Mouse (Mus musculus) neural tube, embryonic 13.5 days (tissue): ENCODE results near the gene Plcg2. TPM values are rescaled to one million over a fixed set of nuclear protein-coding genes. Genes with fewer than 3 reads are reported as not detected.

Source experiments
- ATAC-seq: fragments of 200-750 bp; cut with Nextera tagmentation; 2 replicates; pipeline ENCODE4 v1.8.0; 2017; ENCODE audit warnings: low read depth, mild to moderate bottlenecking, moderate TSS enrichment, moderate library complexity
- H3K27ac ChIP-seq: fragments of 300-500 bp; sonication (generic); replicated peaks from 2 replicates; pipeline ENCODE4 v1.5.1; 2015; ENCODE audit warnings: moderate library complexity, mild to moderate bottlenecking, inconsistent platforms
- H3K27me3 ChIP-seq: fragments of 300-500 bp; sonication (generic); 2 replicates; pipeline ENCODE4 v1.6.1; 2015; ENCODE audit warnings: mild to moderate bottlenecking, inconsistent platforms
- H3K36me3 ChIP-seq: fragments of 300-500 bp; sonication (generic); 2 replicates; pipeline ENCODE4 v1.6.1; 2015; ENCODE audit warnings: mild to moderate bottlenecking, inconsistent platforms
- H3K4me1 ChIP-seq: fragments of 300-500 bp; sonication (generic); replicated peaks from 2 replicates; pipeline ENCODE4 v1.6.1; 2015; ENCODE audit warnings: inconsistent platforms
- H3K4me2 ChIP-seq: fragments of 300-500 bp; sonication (generic); 2 replicates; pipeline ENCODE4 v1.6.1; 2015; ENCODE audit warnings: inconsistent platforms, mild to moderate bottlenecking, moderate library complexity
- H3K4me3 ChIP-seq: fragments of 300-500 bp; sonication (generic); 2 replicates; pipeline ENCODE4 v1.5.1; 2015; ENCODE audit warnings: mild to moderate bottlenecking, inconsistent platforms
- H3K9ac ChIP-seq: fragments of 300-500 bp; sonication (generic); 2 replicates; pipeline ENCODE4 v1.6.1; 2015; ENCODE audit warnings: moderate library complexity, mild to moderate bottlenecking, inconsistent platforms
- H3K9me3 ChIP-seq: fragments of 300-500 bp; sonication (generic); 2 replicates; pipeline ENCODE4 v1.6.1; 2016; ENCODE audit warnings: inconsistent platforms
- WGBS: fragments of 180-500 bp; shearing (Covaris S2); methylation state at CpG from one replicate; pipeline ENCODE4 v1.1.7; 2015; 5-methylcytosine and 5-hydroxymethylcytosine counted together
- polyA plus RNA-seq: library from polyadenylated mRNA; unstranded; fragments of >200 nt; fragmentation: Nextera tagmentation; extraction: Ambion mirVana; gene quantifications from 2 replicates; pipeline ENCODE4 v1.2.1, GENCODE M21; 2015

The Plcg2 gene
- polyA plus RNA-seq, 1 experiment from 2014 or later = 1.1 TPM

DNA sequence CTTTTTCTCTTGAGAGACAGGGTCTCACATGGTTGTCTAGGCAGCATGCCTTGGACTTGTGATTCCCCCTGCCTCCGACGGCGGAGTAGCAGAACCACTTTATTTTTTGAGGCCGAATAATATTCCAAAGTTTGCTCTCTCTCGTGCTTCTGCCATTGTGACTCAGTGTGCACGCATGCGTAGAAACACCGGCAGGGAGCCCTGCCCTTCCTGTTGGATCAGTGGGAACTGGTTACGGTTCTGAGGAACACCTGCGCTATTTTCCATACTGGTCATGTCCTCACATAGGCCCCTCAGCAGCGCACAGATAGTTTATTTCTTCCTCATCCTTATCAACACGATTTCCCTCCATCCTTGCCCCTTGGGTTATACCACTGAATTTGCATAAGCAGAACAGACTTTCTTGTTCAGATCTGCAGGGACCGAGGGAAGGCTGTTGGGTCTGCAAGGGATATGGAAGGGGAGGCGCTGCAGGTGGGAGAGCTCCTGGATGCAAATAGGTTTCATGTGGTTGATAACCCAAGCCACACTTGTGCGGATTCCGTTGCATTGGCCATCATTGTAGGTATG lies 64.4 kb downstream of the Plcg2 start:
- H3K4me1 ChIP-seq = 0 out of 2 replicates have a peak, but pooled peaks cover 7% of the 10 kb centered on the region

GRCm38 (mm10) chr8:117569409-117569808 lies 71.3 kb downstream of the Plcg2 start:
- H3K9ac ChIP-seq = no peak overlapping the region
- H3K4me1 ChIP-seq = no peaks in the 10 kb centered on the region
- no peak overlapping the region for H3K4me2 ChIP-seq
- H3K36me3 ChIP-seq = no peaks in the 10 kb centered on the region
- no peak for ATAC-seq
- H3K27ac ChIP-seq = no peak overlapping the region
- no peaks in the 10 kb centered on the region for H3K9me3 ChIP-seq
- no peaks in the 10 kb centered on the region for H3K27me3 ChIP-seq
- WGBS = 39% methylated on average over 5 of the region's 5 CpGs
- no peak overlapping the region for H3K4me3 ChIP-seq

More for the DNA sequence above, 64.4 kb downstream of the Plcg2 start:
- 48% methylated on average over 16 of the region's 16 CpGs for WGBS
- no peaks in the 10 kb centered on the region for H3K36me3 ChIP-seq
- peak overlapping the region; percentile 30 for H3K4me2 ChIP-seq
- no peaks in the 10 kb centered on the region for H3K9me3 ChIP-seq
- no peak overlapping the region for H3K9ac ChIP-seq
- no peaks in the 10 kb centered on the region; the same call in 1 of the 2 replicates for H3K27me3 ChIP-seq
- no peak overlapping the region for H3K27ac ChIP-seq
- no peak overlapping the region for H3K4me3 ChIP-seq
- ATAC-seq = no peak

GRCm38 (mm10) chr8:117576291-117576785 lies 78.2 kb downstream of the Plcg2 start:
- H3K27ac ChIP-seq = no peak overlapping the region
- no peaks in the 10 kb centered on the region for H3K36me3 ChIP-seq
- H3K27me3 ChIP-seq = no peaks in the 10 kb centered on the region
- H3K9me3 ChIP-seq = no peaks in the 10 kb centered on the region
- H3K4me2 ChIP-seq = no peak overlapping the region
- WGBS = 60% methylated on average over 9 of the region's 9 CpGs
- no peak overlapping the region for H3K4me3 ChIP-seq
- H3K4me1 ChIP-seq = no peaks in the 10 kb centered on the region
- H3K9ac ChIP-seq = no peak overlapping the region
- ATAC-seq = no peak

GRCm38 (mm10) chr8:117577059-117577458 lies 79.0 kb downstream of the Plcg2 start:
- 88% methylated on average over 6 of the region's 6 CpGs for WGBS
- Histone ChIP-seq H3K36me3 (no peaks in the 10 kb centered on the region), H3K9ac (no peak overlapping the region)

DNA sequence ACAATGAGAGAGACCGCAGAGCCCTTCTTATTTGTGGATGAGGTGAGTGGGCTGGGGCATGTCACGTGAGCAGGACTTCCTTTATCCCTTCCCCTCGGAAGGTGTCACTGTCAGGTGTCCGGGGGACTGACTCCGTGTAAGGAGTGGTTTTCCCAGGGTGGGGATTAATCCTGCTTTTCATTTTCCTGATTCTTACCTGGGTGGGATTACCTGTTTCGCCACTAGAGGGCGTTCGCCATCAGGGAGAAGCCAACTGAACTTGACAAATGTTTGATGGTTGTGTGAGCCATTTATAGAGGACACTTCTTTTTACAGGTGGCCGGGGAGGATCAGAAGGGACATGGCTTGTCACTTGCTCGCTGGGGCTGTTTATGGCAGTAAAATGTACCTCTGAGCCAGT lies 79.8 kb downstream of the Plcg2 start:
- ATAC-seq = no peak
- Histone ChIP-seq H3K9ac (no peak overlapping the region), H3K27me3 (no peaks in the 10 kb centered on the region), H3K27ac (no peak overlapping the region), H3K4me1 (no peaks in the 10 kb centered on the region), H3K9me3 (peaks cover 6% of the 10 kb centered on the region), H3K36me3 (no peaks in the 10 kb centered on the region), H3K4me3 (no peak overlapping the region), H3K4me2 (no peak overlapping the region)
- 67% methylated on average over 10 of the region's 10 CpGs for WGBS

More at GRCm38 (mm10) chr8:117577059-117577458, 79.0 kb downstream of the Plcg2 start:
- ATAC-seq = no peak
- Histone ChIP-seq H3K27ac (no peak overlapping the region), H3K4me3 (no peak overlapping the region), H3K9me3 (no peaks in the 10 kb centered on the region), H3K4me2 (no peak overlapping the region), H3K27me3 (no peaks in the 10 kb centered on the region), H3K4me1 (no peaks in the 10 kb centered on the region)

DNA sequence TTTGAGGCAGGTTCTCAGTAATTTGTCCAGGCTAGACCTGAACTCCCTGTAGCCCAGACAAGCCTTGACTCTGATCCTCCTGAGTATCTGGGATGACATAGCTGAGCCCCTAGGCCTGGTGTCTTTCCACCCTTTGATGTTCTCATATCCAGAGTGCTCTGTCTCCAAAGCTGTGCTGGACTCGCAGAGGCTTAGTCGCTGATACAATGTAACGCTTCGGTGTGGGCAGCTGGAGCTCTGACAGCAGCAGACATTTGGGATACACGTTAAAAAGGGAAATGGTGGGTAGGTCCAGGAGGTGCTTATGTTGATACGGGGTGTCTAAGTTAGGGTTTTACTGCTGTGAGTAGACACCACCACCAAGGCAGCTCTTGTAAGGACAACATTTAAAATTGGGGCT lies 80.8 kb downstream of the Plcg2 start:
- H3K27me3 ChIP-seq = no peaks in the 10 kb centered on the region
- ATAC-seq = no peak
- 97% methylated on average over 6 of the region's 6 CpGs for WGBS
- H3K4me2 ChIP-seq = no peak overlapping the region
- H3K9me3 ChIP-seq = peaks cover 12% of the 10 kb centered on the region
- no peak overlapping the region for H3K4me3 ChIP-seq
- H3K36me3 ChIP-seq = no peaks in the 10 kb centered on the region
- H3K4me1 ChIP-seq = no peaks in the 10 kb centered on the region
- H3K9ac ChIP-seq = no peak overlapping the region
- no peak overlapping the region for H3K27ac ChIP-seq

DNA sequence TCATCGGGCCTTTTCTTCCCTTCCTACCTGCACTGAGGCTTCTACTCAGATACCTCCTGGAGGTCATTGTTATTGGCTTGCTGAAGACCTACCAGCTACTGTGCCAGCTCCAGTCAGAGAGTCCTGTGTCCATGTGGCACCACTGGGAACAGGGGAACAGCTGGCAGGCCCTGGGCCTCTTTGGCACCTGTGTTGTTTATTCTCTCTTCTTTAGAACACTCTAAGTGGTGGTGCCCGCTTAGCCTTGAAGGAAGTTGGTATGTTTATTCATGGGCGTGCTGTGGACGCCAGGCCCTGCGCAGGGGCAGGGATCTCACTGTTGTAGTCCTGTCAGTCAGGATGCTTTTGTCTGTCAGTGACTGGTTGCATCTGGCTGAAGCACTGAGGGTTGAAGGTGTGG lies 95.8 kb downstream of the Plcg2 start:
- no peaks in the 10 kb centered on the region for H3K36me3 ChIP-seq
- no peaks in the 10 kb centered on the region for H3K27me3 ChIP-seq
- WGBS = 89% methylated on average over 5 of the region's 5 CpGs
- H3K27ac ChIP-seq = no peak overlapping the region
- H3K9ac ChIP-seq = no peak overlapping the region
- no peaks in the 10 kb centered on the region for H3K9me3 ChIP-seq
- no peaks in the 10 kb centered on the region for H3K4me1 ChIP-seq
- H3K4me3 ChIP-seq = no peak overlapping the region
- no peak overlapping the region for H3K4me2 ChIP-seq
- ATAC-seq = no peak

DNA sequence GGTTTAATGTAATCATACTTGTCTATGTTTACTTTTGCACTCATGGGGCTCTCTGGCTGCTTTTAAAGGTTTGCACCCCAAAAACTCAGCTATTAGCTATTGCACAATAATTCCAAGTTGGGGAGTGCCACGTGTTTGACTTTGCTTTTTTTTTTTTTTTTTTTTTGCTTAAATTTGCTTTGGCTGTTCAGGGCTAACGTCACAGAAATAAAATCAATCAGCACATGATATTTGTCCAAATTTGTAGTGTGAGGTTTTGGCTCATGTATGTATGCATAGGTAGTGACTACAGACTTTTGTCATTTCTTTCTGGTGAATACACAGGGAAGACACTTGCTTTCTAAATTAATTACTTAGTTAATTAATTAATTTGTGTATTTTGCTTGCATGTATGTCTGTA lies 96.9 kb downstream of the Plcg2 start:
- Histone ChIP-seq H3K36me3 (no peaks in the 10 kb centered on the region), H3K9ac (no peak overlapping the region), H3K4me1 (no peaks in the 10 kb centered on the region), H3K27ac (no peak overlapping the region), H3K27me3 (no peaks in the 10 kb centered on the region), H3K4me3 (no peak overlapping the region), H3K4me2 (no peak overlapping the region), H3K9me3 (no peaks in the 10 kb centered on the region)
- no peak for ATAC-seq
- 84% methylated on average over 2 of the region's 2 CpGs for WGBS

DNA sequence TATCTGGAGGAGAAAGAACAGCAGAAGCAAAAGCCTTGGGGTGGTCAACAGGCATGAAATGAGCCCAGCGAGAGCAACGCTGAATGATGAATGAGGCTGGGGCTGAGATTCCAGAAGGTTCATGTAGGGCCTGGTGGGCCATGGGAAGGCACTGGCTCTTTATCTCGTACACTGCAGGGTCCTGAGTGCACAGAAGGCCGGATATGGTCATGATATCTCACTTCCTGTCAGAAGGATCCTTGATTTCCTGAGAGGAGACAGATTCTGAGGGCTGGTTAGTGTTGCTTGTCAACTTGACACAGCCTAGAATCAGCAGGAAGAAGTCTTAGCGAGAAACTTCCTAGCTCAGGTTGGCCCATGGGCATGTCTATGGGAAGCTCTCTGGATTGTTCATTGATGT lies 98.7 kb downstream of the Plcg2 start:
- H3K4me2 ChIP-seq = no peak overlapping the region
- H3K9ac ChIP-seq = no peak overlapping the region
- H3K4me1 ChIP-seq = no peaks in the 10 kb centered on the region
- no peak overlapping the region for H3K27ac ChIP-seq
- H3K9me3 ChIP-seq = no peaks in the 10 kb centered on the region
- H3K27me3 ChIP-seq = no peaks in the 10 kb centered on the region
- no peak overlapping the region for H3K4me3 ChIP-seq
- no peaks in the 10 kb centered on the region for H3K36me3 ChIP-seq
- 88% methylated on average over 5 of the region's 5 CpGs for WGBS
- no peak for ATAC-seq

DNA sequence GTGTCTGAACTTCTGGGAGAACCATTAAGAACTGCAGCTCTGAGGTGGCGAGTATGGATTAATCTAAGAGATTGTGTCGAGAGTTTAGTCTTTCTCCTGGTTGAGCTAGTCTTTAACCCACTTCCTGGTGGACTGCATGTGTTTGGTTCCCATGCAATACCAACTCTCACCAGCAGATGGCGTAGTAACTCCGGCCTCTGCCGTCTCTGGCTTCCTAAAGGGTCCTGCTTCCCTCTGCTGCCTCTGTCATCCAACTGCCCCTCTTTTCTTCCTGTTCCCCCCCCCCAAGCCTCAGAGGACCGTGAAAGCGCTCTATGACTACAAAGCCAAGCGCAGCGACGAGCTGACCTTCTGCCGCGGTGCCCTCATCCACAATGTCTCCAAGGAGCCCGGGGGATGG lies 102.7 kb downstream of the Plcg2 start:
- Histone ChIP-seq H3K36me3 (no peaks in the 10 kb centered on the region), H3K4me1 (no peaks in the 10 kb centered on the region), H3K9ac (no peak overlapping the region), H3K4me3 (no peak overlapping the region), H3K27me3 (no peaks in the 10 kb centered on the region), H3K4me2 (no peak overlapping the region), H3K27ac (no peak overlapping the region), H3K9me3 (no peaks in the 10 kb centered on the region)
- 80% methylated on average over 13 of the region's 13 CpGs for WGBS
- ATAC-seq = no peak

- 78% methylated on average over 12 of the region's 12 CpGs for WGBS
- Histone ChIP-seq H3K4me1 (no peaks in the 10 kb centered on the region), H3K27me3 (no peaks in the 10 kb centered on the region), H3K4me2 (no peak overlapping the region), H3K9ac (no peak overlapping the region), H3K9me3 (no peaks in the 10 kb centered on the region), H3K4me3 (no peak overlapping the region), H3K27ac (no peak overlapping the region), H3K36me3 (no peaks in the 10 kb centered on the region)
- ATAC-seq = no peak
These were observed 106.0 kb downstream of the Plcg2 start for GRCm38 (mm10) chr8:117604101-117604500.

- WGBS = 84% methylated on average over 14 of the region's 14 CpGs
- no peaks in the 10 kb centered on the region for H3K36me3 ChIP-seq
- no peak overlapping the region for H3K27ac ChIP-seq
- no peak overlapping the region for H3K4me3 ChIP-seq
- H3K4me1 ChIP-seq = no peaks in the 10 kb centered on the region
- H3K9me3 ChIP-seq = no peaks in the 10 kb centered on the region
- no peak overlapping the region for H3K9ac ChIP-seq
- H3K4me2 ChIP-seq = no peak overlapping the region
- no peak for ATAC-seq
- H3K27me3 ChIP-seq = no peaks in the 10 kb centered on the region
These were observed 106.6 kb downstream of the Plcg2 start for GRCm38 (mm10) chr8:117604671-117605070.

- no peak for ATAC-seq
- Histone ChIP-seq H3K27me3 (no peaks in the 10 kb centered on the region), H3K4me1 (no peaks in the 10 kb centered on the region), H3K4me2 (no peak overlapping the region), H3K9me3 (no peaks in the 10 kb centered on the region), H3K9ac (no peak overlapping the region), H3K27ac (no peak overlapping the region), H3K4me3 (no peak overlapping the region), H3K36me3 (no peaks in the 10 kb centered on the region)
- WGBS = 92% methylated on average over 8 of the region's 8 CpGs
These were observed 107.1 kb downstream of the Plcg2 start for GRCm38 (mm10) chr8:117605201-117605600.
